Mouse (Mus musculus): ENCODE data around the gene Chst4. TPM values are rescaled to one million over a fixed set of nuclear protein-coding genes. Genes with fewer than 3 reads are reported as not detected.

The Chst4 gene
- polyA plus RNA-seq (2015; fragmentation: Nextera tagmentation; extraction: Ambion mirVana), result 0.11 and 0.19 TPM in 2 replicates

GRCm38 (mm10) chr8:110039659-110040058 lies at the start of gene Chst4:
Gene Chst4, minus strand, starts transcription at chr8:110039740.
- WGBS, result 60% methylated on average over 5 of the region's 5 CpGs
- H3K4me3 ChIP-seq, result no peak within 1 kb of the TSS
- no peaks in the 10 kb centered on the region for H3K9me3 ChIP-seq
- H3K9ac ChIP-seq, result no peak within 1 kb of the TSS
- ATAC-seq (ENCODE audit: borderline replicate concordance, extremely low read depth, low FRiP score, low TSS enrichment), result no peak
- H3K27ac ChIP-seq, result no peak within 1 kb of the TSS
- H3K36me3 ChIP-seq, result no peaks in the 10 kb centered on the region
- H3K4me1 ChIP-seq, result no peaks in the 10 kb centered on the region
- no peaks in the 10 kb centered on the region for H3K27me3 ChIP-seq
- no peak within 1 kb of the TSS for H3K4me2 ChIP-seq

DNA sequence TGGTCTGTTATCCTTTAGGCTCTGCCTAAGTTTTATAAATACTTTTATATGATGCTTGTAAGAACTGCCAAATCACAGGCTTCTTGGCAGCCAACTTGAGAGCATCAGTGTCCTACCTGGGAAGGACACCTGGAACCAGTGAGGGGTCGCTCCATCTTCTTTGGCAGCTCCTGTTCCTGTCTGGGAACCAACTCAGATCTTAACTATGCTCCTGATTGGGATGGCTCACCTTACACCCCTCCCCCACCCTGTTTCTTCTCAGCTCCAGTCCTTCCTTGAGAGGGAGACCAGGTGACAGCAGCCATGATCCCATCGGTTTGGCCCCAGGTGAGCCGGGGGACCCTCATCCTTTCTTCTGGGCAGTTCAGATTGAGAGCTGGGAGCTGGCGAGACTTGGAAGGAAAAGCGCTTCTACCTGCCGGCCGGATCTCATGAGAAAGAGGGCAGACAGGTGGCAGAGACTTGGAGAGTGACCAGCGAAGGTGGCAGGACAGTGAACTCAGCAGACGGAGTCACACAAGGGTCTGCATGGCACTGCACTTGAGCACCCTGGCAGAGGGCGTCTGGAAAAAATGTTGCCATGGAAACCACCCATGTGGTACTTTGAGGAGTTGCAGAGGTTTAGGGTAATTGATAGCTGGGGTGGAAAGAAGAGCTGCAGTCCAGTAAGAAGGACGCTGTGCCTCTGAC lies 43.0 kb upstream of the Chst4 start:
- Histone ChIP-seq H3K4me2 (no peak overlapping the region), H3K36me3 (no peaks in the 10 kb centered on the region), H3K9me3 (no peaks in the 10 kb centered on the region), H3K9ac (no peak overlapping the region), H3K27me3 (no peaks in the 10 kb centered on the region), H3K27ac (no peak overlapping the region), H3K4me3 (no peak overlapping the region), H3K4me1 (0 out of 2 replicates have a peak, but pooled peaks cover 8% of the 10 kb centered on the region)
- WGBS, result 77% methylated on average over 11 of the region's 11 CpGs
- ATAC-seq (ENCODE audit: borderline replicate concordance, extremely low read depth, low FRiP score, low TSS enrichment), result no peak

DNA sequence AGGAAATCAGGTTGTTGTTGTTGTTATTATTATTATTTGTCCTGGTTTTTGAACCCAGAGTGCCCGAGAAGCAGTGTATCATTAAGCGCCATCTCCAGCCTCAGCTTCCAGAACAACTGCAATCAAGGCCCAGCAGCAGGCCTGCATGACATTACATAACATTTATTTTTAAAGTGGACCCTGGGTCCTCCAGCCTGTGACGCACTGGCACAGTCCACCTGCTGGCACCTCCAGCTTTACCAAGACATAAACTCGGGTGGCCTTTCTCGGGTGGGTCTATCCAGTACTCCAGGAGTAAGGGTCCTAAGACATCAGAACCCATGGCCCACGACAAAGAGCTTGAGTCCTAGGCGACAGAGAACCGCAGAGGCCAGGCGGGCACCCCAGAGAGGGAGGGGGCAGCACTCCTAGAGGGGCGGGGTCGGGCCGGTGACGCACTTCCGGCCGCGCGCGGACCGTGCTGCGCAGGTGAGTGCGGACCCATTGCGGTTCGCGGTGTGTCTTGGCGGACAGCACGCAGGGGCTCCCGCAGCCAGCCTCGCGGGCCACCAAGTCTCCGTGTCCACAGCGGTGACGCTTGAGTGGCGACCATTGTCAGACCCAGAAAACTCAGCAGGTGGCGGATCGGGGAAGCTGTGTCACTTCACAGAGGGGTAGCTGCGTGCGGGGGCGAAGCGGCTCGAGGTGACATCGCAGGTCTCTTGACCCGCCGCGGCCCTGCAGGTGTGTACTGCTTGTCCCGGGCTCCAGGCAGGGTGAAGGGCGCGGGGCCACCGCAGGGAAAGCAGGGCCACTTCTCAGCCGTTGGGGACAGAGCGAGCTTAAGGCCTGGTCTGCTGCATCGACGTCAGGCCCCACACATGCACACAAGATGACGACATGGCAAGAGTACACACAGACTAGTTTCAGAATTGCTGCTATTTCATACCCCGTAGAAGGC lies 40.0 kb upstream of the Chst4 start, which contains the start of gene Zfp612:
TSS of gene Zfp612 (plus strand) at position 465 of the 940 bp plus-strand sequence.
- H3K27me3 ChIP-seq, result no peaks in the 10 kb centered on the region
- WGBS, result 6% methylated on average over 48 of the region's 54 CpGs

DNA sequence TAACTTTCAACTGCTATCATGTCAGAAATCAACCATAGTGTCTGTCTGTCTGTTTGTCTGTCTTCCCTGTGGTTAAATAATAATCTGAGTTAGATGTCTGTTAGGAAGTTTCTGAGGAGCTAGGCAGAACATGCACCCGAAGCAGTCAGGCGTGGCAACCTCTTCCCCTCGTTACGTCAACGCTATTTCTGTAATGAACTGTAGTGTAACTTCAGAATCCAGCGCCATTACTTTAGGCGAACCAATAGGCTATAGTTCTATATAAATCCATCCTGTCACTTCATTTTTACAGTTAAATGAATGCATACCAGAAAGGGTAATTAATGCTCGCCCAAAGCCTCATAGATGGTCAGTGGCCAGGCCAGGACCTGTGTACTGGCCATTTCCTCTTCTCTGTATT lies 35.0 kb upstream of the Chst4 start:
- 79% methylated on average over 8 of the region's 8 CpGs for WGBS
- H3K27ac ChIP-seq, result no peak overlapping the region
- 0 out of 2 replicates have a peak, but pooled peaks cover under 1% of the 10 kb centered on the region for H3K4me1 ChIP-seq
- H3K4me3 ChIP-seq, result no peak overlapping the region
- H3K27me3 ChIP-seq, result 0 out of 2 replicates have a peak, but pooled peaks cover 3% of the 10 kb centered on the region
- ATAC-seq (ENCODE audit: borderline replicate concordance, extremely low read depth, low FRiP score, low TSS enrichment), result no peak
- no peaks in the 10 kb centered on the region for H3K9me3 ChIP-seq
- no peak overlapping the region for H3K9ac ChIP-seq
- no peak overlapping the region for H3K4me2 ChIP-seq
- H3K36me3 ChIP-seq, result no peaks in the 10 kb centered on the region

More for the DNA sequence above, 40.0 kb upstream of the Chst4 start, which contains the start of gene Zfp612:
- Histone ChIP-seq H3K36me3 (no peaks in the 10 kb centered on the region), H3K4me2 (peak within 1 kb of the TSS; percentile 90), H3K9me3 (no peaks in the 10 kb centered on the region), H3K9ac (peak within 1 kb of the TSS; percentile 59), H3K4me1 (0 out of 2 replicates have a peak, but pooled peaks cover 8% of the 10 kb centered on the region), H3K27ac (no peak within 1 kb of the TSS), H3K4me3 (peak within 1 kb of the TSS; percentile 59)
- ATAC-seq (ENCODE audit: borderline replicate concordance, extremely low read depth, low FRiP score, low TSS enrichment), result peak; percentile 85

DNA sequence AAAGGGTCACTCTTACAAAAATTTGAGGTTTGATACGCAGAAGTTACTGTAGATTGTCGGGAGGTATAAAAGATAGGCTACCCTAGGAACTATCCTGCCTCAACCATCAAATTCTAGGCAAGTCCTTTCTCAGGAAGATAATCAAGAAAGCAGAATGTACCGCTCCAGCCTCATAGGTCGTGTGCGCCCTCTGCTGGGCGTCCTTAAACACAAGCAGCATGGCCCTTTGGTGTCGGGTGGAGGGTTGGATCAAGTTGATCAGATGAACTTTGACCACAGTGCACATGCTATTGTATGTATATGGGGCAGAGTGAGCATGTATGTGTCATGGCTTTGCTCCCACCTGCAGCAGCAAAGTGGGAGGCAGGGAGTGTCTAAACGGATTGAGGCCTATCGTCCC lies 32.1 kb upstream of the Chst4 start:
- Histone ChIP-seq H3K36me3 (no peaks in the 10 kb centered on the region), H3K27ac (no peak overlapping the region), H3K9ac (no peak overlapping the region), H3K4me3 (no peak overlapping the region), H3K9me3 (no peaks in the 10 kb centered on the region), H3K4me2 (no peak overlapping the region), H3K27me3 (0 out of 2 replicates have a peak, but pooled peaks cover 3% of the 10 kb centered on the region), H3K4me1 (no peaks in the 10 kb centered on the region)
- WGBS, result 14% methylated on average over 9 of the region's 9 CpGs
- peak; percentile 31; the same call in 1 of the 2 replicates for ATAC-seq (ENCODE audit: borderline replicate concordance, extremely low read depth, low FRiP score, low TSS enrichment)

- no peak overlapping the region for H3K4me2 ChIP-seq
- no peaks in the 10 kb centered on the region for H3K9me3 ChIP-seq
- whole genome bisulfite sequencing, result 88% methylated on average over 4 of the region's 4 CpGs
- no peak for ATAC-seq (ENCODE audit: borderline replicate concordance, extremely low read depth, low FRiP score, low TSS enrichment)
- H3K9ac ChIP-seq, result no peak overlapping the region
- H3K27me3 ChIP-seq, result 0 out of 2 replicates have a peak, but pooled peaks cover 3% of the 10 kb centered on the region
- no peaks in the 10 kb centered on the region for H3K36me3 ChIP-seq
- H3K27ac ChIP-seq, result no peak overlapping the region
- H3K4me1 ChIP-seq, result no peaks in the 10 kb centered on the region
- no peak overlapping the region for H3K4me3 ChIP-seq
Measured at GRCm38 (mm10) chr8:110069706-110070105, 30.2 kb upstream of the Chst4 start.

DNA sequence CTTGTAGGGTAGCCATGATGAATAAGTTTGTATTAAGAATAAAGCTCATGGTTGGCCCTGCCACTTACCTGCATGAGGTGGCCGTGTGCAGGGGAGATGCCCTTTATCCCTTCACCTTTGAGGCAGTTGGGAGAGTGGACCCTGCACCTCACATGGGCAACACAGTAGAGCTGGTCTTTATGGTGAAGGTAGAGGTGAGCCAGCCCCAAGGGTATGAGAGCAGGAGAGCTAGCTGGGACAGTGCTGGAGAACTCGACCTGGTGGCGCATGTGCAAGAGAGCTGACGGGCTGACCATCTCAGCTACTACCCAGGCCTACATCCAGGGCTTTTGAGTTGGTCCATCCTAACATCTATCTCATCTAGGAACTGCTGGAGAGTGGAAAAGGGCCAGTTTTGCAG lies 26.1 kb upstream of the Chst4 start:
- Histone ChIP-seq H3K27me3 (no peaks in the 10 kb centered on the region), H3K36me3 (no peaks in the 10 kb centered on the region), H3K27ac (no peak overlapping the region), H3K9me3 (no peaks in the 10 kb centered on the region), H3K4me3 (no peak overlapping the region), H3K4me2 (no peak overlapping the region), H3K4me1 (no peaks in the 10 kb centered on the region), H3K9ac (no peak overlapping the region)
- no peak for ATAC-seq (ENCODE audit: borderline replicate concordance, extremely low read depth, low FRiP score, low TSS enrichment)
- 88% methylated on average over 4 of the region's 4 CpGs for WGBS

DNA sequence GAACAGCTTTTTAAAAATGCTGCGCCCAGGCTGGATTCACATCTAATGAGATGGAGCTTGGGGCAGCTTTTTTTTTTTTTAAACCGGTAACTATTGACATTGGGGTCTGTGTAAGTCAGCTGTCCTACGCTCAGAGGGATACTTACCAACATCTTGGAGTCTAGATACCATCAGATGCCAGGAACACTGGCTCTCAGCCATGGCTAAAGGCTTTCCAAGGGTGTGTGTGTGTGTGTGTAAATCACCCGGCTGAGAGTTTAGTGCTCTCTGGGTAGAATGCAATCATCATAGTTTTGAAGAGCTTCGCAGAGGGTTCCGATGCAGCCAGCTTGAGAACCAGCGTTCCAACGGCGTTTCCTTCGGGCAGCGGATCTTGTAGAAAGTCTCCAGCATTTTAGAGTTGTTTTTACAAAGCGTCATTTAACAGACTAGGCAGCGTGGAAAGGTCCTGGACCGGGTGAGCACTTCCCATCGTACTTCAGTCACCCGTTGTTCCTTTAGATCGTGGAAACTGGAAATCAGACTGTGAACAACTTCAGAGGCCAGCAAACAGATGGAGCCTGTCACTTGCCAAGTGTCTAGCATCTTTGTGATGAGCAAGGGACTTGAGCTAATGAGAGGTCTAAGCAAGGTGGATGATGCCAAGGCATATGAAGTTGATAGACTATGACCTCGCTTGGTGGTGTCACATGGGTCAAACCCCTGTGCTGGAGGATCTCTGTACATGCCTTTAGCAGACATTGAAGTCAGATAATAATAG lies 25.2 kb upstream of the Chst4 start:
- no peak for ATAC-seq (ENCODE audit: borderline replicate concordance, extremely low read depth, low FRiP score, low TSS enrichment)
- Histone ChIP-seq H3K27ac (no peak overlapping the region), H3K4me2 (no peak overlapping the region), H3K36me3 (no peaks in the 10 kb centered on the region), H3K9me3 (no peaks in the 10 kb centered on the region), H3K4me3 (no peak overlapping the region), H3K27me3 (no peaks in the 10 kb centered on the region), H3K9ac (no peak overlapping the region), H3K4me1 (no peaks in the 10 kb centered on the region)
- WGBS, result 88% methylated on average over 18 of the region's 18 CpGs

- H3K27ac ChIP-seq, result no peak overlapping the region
- no peak overlapping the region for H3K9ac ChIP-seq
- no peak overlapping the region for H3K4me3 ChIP-seq
- H3K36me3 ChIP-seq, result no peaks in the 10 kb centered on the region
- no peak for ATAC-seq (ENCODE audit: borderline replicate concordance, extremely low read depth, low FRiP score, low TSS enrichment)
- no peaks in the 10 kb centered on the region for H3K27me3 ChIP-seq
- no peak overlapping the region for H3K4me2 ChIP-seq
- no peaks in the 10 kb centered on the region for H3K9me3 ChIP-seq
- H3K4me1 ChIP-seq, result no peaks in the 10 kb centered on the region
- WGBS, result 52% methylated on average over 9 of the region's 9 CpGs
Measured at GRCm38 (mm10) chr8:110064161-110064560, 24.6 kb upstream of the Chst4 start.

DNA sequence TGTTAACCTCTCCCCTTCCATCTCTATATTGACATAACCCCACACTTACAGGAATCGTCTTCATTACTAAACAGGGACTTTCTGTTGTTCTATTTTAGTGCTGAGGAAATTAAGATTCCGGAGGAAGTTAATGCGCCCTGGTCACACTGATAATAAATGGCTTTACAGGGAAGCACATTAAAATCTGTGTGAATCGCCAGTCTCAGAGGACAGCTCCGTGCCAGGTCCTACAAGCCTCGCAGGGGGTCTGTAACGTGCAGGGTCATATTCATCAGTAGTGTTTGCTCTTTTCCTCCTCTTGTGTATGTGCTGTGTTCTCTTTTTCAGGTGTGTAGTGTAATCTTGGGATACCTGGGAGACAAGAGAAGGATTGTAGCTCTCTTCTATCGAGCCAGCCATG lies 18.7 kb upstream of the Chst4 start:
- Histone ChIP-seq H3K27ac (no peak overlapping the region), H3K4me1 (no peaks in the 10 kb centered on the region), H3K4me2 (no peak overlapping the region), H3K27me3 (no peaks in the 10 kb centered on the region), H3K9me3 (no peaks in the 10 kb centered on the region), H3K36me3 (no peaks in the 10 kb centered on the region), H3K9ac (no peak overlapping the region), H3K4me3 (no peak overlapping the region)
- ATAC-seq (ENCODE audit: borderline replicate concordance, extremely low read depth, low FRiP score, low TSS enrichment), result no peak
- 53% methylated on average over 8 of the region's 8 CpGs for WGBS

DNA sequence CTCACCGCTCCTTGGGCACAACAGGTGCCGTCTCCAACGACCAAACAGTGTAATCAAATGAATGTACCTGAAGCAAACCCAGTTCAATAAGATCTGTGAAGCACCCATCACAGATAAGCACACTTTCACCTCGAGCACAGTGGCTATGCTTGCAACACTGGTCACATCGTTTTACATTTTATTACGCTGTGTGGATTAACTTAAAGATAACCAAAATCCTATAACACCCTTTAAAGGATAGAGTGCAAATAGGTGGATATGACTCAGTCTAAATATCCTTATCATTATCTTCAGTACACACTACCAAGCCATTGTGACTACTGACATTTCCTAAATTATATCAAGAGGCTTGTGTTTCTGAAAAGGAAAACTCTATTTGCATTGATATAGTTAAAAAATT lies 11.7 kb upstream of the Chst4 start:
- H3K9me3 ChIP-seq, result no peaks in the 10 kb centered on the region

More for the DNA sequence above, 11.7 kb upstream of the Chst4 start:
- Histone ChIP-seq H3K27me3 (no peaks in the 10 kb centered on the region), H3K9ac (no peak overlapping the region), H3K36me3 (no peaks in the 10 kb centered on the region), H3K4me2 (no peak overlapping the region), H3K4me3 (no peak overlapping the region), H3K4me1 (no peaks in the 10 kb centered on the region), H3K27ac (no peak overlapping the region)
- WGBS, result 62% methylated on average over 6 of the region's 6 CpGs
- ATAC-seq (ENCODE audit: borderline replicate concordance, extremely low read depth, low FRiP score, low TSS enrichment), result no peak
